Mouse (Mus musculus): ENCODE results near the gene Zfhx3.

DNA sequence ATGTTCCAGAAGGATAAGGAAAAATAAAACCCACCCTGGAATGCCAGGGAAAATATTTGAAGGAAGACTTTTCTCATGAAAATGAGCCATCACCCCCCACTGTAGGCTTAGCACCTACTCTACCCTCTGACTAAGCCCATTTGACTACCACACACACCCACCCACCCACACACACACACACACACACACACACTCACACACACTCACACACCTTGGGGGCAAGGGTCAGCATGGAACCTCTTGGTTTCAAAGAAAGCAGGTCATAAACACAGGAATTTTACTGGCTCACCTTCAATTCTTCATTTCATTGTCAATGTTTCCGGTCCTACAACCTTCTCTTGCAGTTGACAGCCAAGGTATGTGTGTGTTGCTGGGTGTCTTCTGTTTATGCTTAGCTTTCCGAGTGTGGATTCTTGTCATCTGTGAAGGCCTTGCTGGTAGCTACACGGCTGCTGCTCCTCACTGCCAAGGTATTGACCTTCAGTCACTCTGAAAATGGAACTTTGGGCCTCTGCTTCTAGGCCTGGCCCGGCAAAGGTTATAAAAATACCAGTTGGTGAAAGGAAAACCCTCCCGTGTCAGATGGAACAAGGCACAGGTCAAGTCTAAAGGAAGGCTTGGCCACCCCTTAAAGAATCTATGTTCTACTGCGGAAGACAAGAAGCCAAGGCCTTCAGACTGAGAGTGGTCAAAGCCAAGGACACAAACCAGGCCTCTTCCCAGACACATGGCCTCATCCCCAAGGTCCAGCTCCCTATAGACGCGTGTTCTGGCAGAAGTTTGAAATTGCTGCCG is 641.6 kb downstream of the Zfhx3 start:
- TF ChIP-seq CTCF (IDR thresholded peaks at IDR 0.05; ENCODE audit: low read depth, low read length) (no peak), POLR2A (IDR thresholded peaks at IDR 0.05; ENCODE audit: extremely low read depth, insufficient read depth, low read length) (no peak)
